Mouse (Mus musculus): Measurements from ENCODE around the gene Zdhhc12. TPM values are rescaled to one million over a fixed set of nuclear protein-coding genes. Genes with fewer than 3 reads are reported as not detected.
A peak's percentile ranks its signal among the peaks of the same experiment; 100 is the strongest.

The Zdhhc12 gene
- polyA plus RNA-seq, 1 experiment = 19.5 TPM

DNA sequence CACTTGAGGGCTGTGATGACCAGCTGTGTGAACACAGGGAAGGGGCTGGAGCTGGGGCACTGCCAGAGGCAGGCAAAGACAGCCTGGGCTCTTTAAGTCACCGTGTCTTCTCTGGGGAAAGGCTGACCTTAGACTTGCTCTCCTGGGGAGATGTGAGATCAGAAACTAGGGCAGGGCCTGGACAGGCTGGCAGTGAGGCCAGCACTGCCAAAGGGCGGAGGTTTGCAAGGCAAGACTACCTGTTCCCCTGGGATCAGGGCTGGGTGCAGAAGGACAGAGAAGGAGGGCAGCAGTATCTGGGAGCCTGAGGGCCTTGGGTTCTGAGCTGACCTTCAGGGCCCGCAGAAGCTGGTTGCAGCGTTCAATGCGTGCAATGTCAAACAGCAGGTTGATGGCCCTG lies 14.2 kb upstream of the Zdhhc12 start:
- Histone ChIP-seq H3K4me3 (ENCODE audit: insufficient read depth, low read length) (no peak overlapping the region), H3K27ac (ENCODE audit: insufficient read depth, low read length) (no peak overlapping the region), H3K4me1 (ENCODE audit: control insufficient read depth, insufficient read depth, low read length) (no peaks in the 10 kb centered on the region)
- TF ChIP-seq POLR2A (IDR thresholded peaks at IDR 0.05; ENCODE audit: extremely low read depth, insufficient read depth, low read length) (no peak), CTCF (IDR thresholded peaks at IDR 0.05; ENCODE audit: extremely low read depth, insufficient read depth, low read length) (no peak)

DNA sequence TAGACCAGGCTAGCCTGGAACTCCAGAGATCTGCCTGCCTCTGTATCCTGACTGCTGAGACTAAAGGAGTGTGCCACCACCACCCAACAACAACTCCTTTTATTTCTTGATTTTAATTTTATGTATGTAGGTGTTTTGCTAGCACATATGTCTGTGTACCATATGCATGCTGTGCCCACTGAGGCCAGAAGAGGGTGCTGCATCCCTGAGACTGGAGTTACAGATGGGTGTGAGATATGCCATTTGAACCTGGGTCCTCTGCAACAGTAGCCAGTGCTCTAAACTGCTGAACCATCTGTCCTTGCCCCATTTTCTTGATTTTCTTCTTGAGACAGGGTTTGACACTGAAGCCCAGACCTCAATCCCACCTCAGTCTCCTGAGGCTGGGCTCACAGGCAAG lies 12.9 kb upstream of the Zdhhc12 start:
- no peak overlapping the region for H3K4me3 ChIP-seq (ENCODE audit: insufficient read depth, low read length)
- no peak overlapping the region for H3K27ac ChIP-seq (ENCODE audit: insufficient read depth, low read length)
- peak; percentile 73 for TF ChIP-seq CTCF (IDR thresholded peaks at IDR 0.05; ENCODE audit: extremely low read depth, insufficient read depth, low read length)
- no peak for TF ChIP-seq POLR2A (IDR thresholded peaks at IDR 0.05; ENCODE audit: extremely low read depth, insufficient read depth, low read length)
- H3K4me1 ChIP-seq (ENCODE audit: control insufficient read depth, insufficient read depth, low read length) = no peaks in the 10 kb centered on the region

DNA sequence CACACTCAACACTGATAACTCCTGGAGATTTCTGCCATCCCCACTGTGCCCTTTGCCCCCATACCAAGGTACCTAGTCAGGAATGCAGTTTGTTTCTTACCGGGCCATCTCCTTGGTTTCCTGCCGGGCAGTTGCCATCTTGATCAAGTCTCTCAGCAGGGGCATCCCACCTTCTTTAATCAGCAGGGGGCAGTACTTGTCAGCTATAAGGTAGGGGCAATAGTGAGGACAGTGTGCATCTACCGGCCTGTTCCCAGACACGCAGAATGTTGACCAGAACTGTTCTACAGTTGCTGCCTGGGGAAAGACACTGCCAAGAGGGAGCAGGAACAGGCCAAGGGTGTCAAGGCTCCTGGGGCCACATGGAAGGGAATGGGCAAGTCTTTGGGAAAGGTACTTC lies 6.8 kb upstream of the Zdhhc12 start:
- Histone ChIP-seq H3K4me3 (ENCODE audit: insufficient read depth, low read length) (no peak overlapping the region), H3K27ac (ENCODE audit: insufficient read depth, low read length) (no peak overlapping the region), H3K4me1 (ENCODE audit: control insufficient read depth, insufficient read depth, low read length) (no peaks in the 10 kb centered on the region)
- TF ChIP-seq POLR2A (IDR thresholded peaks at IDR 0.05; ENCODE audit: extremely low read depth, insufficient read depth, low read length) (no peak), CTCF (IDR thresholded peaks at IDR 0.05; ENCODE audit: extremely low read depth, insufficient read depth, low read length) (no peak)

DNA sequence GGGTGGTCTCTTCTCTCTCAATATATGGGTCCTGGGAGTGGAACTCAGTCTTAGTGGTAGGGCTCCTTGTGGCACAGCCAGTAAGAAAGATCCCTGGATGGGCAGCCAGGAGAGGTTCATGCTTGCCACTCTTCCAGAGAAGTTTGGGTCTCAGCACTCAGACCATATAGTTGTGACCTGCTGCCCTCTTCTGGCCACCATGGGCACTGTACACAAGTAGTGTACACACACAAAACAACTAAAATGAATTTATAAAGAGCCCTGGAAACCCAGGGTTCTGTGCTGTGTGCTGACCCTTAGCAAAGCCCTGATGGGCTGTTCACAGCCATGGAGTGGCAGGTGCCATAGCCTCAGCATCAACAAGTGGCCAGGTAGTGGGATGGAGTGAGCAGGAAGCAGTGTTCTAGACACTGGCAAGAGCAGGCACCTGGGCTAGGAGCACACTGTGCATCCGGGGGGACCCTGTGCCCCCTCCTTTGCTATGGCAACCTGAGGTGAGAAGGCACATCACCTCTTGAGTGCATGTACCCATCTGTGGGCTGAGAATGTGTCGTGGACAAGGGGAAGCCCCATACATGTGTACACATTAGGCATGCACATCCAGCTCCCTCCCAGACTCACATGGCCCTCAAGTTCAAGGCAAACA lies 2.6 kb upstream of the Zdhhc12 start:
- TF ChIP-seq CTCF (IDR thresholded peaks at IDR 0.05; ENCODE audit: extremely low read depth, insufficient read depth, low read length) (peak; percentile 62), POLR2A (IDR thresholded peaks at IDR 0.05; ENCODE audit: extremely low read depth, insufficient read depth, low read length) (no peak)

DNA sequence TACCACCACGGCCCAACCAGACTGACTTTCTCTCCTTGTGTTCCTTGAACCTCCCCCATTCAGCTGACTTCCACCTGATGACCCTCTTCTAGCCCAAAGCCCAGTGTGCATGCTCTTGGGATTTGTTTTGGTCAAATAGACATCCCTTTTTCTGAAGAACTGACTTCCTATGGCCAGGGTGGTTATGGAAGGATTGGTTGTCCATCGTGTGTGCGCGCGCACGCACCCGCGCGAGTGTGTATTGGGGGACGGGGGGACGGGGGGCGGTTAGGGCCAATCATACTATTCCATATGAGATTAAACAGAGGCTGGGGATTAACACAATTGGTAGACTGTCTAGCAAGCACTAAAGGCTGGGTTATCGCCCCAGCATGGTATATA lies 750 bp upstream of the Zdhhc12 start:
- no peaks in the 10 kb centered on the region for H3K4me1 ChIP-seq (ENCODE audit: control insufficient read depth, insufficient read depth, low read length)
- no peak overlapping the region for H3K27ac ChIP-seq (ENCODE audit: insufficient read depth, low read length)
- peak overlapping the region; percentile 54 for H3K4me3 ChIP-seq (ENCODE audit: insufficient read depth, low read length)
- no peak for TF ChIP-seq POLR2A (IDR thresholded peaks at IDR 0.05; ENCODE audit: extremely low read depth, insufficient read depth, low read length)

More for the DNA sequence above, 2.6 kb upstream of the Zdhhc12 start:
- no peaks in the 10 kb centered on the region for H3K4me1 ChIP-seq (ENCODE audit: control insufficient read depth, insufficient read depth, low read length)
- no peak overlapping the region for H3K27ac ChIP-seq (ENCODE audit: insufficient read depth, low read length)
- no peak overlapping the region for H3K4me3 ChIP-seq (ENCODE audit: insufficient read depth, low read length)

DNA sequence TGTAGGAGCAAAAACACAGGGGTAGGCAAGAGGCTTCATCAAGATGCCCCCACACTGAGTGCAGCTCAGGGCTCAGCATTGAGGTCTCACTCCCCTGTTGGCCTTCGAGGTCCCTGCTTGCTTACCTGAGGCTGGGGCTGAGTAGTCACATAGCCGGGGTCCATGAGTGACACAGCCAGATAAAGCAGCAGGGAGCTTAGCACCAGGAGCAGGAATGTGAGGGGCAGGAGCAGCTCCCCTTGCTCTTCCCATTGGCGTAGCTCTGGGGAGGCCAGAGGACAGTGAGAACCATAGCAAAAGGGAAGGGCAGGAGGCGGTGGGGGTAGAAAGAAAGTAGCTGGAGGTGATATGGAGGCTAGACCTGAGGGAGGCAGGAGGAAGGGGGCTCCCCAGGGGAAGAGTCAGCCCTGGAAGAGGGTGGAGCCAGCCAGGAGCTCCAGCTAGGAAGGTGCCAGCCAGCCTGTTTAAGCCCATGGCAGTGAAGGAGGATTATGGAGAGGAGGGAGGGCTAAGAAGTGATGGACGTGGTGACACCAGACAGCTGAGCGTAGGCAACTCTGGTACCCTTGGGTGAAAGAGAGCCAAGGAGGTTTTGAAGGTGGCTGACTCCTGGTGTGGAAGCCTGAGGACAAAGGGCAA lies 1.0 kb downstream of the Zdhhc12 start:
- Histone ChIP-seq H3K27ac (ENCODE audit: insufficient read depth, low read length) (no peak overlapping the region), H3K4me3 (ENCODE audit: insufficient read depth, low read length) (no peak overlapping the region), H3K4me1 (ENCODE audit: control insufficient read depth, insufficient read depth, low read length) (no peaks in the 10 kb centered on the region)
- no peak for TF ChIP-seq CTCF (IDR thresholded peaks at IDR 0.05; ENCODE audit: extremely low read depth, insufficient read depth, low read length)
- TF ChIP-seq POLR2A (IDR thresholded peaks at IDR 0.05; ENCODE audit: extremely low read depth, insufficient read depth, low read length) = no peak

- TF ChIP-seq POLR2A (IDR thresholded peaks at IDR 0.05; ENCODE audit: extremely low read depth, insufficient read depth, low read length) (no peak), CTCF (IDR thresholded peaks at IDR 0.05; ENCODE audit: extremely low read depth, insufficient read depth, low read length) (no peak)
- Histone ChIP-seq H3K4me1 (ENCODE audit: control insufficient read depth, insufficient read depth, low read length) (no peaks in the 10 kb centered on the region), H3K4me3 (ENCODE audit: insufficient read depth, low read length) (no peak overlapping the region), H3K27ac (ENCODE audit: insufficient read depth, low read length) (no peak overlapping the region)
Measured at GRCm38 (mm10) chr2:30091521-30091920, 1.9 kb downstream of the Zdhhc12 start.

DNA sequence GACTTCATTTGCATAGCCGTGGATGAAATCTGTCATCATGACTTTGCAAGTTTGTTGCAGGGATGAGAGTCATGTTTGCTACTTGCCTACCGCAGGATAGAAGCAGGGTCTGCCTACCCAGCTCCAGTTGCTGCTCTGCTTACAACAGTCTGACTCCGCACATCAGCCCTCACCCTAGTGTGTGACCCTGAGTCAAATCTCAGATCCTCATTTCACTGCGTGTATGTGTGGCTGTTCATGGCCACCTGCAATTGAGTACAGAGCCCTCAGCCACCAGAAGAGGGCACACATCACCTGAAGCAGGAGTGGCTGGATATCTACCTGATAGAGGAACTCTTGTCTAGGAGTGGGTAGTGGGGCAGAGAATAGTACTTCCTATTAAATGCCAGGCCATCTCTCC lies 6.1 kb downstream of the Zdhhc12 start:
- Histone ChIP-seq H3K27ac (ENCODE audit: insufficient read depth, low read length) (no peak overlapping the region), H3K4me1 (ENCODE audit: control insufficient read depth, insufficient read depth, low read length) (no peaks in the 10 kb centered on the region)
- TF ChIP-seq CTCF (IDR thresholded peaks at IDR 0.05; ENCODE audit: extremely low read depth, insufficient read depth, low read length) = no peak
- TF ChIP-seq POLR2A (IDR thresholded peaks at IDR 0.05; ENCODE audit: extremely low read depth, insufficient read depth, low read length) = no peak

DNA sequence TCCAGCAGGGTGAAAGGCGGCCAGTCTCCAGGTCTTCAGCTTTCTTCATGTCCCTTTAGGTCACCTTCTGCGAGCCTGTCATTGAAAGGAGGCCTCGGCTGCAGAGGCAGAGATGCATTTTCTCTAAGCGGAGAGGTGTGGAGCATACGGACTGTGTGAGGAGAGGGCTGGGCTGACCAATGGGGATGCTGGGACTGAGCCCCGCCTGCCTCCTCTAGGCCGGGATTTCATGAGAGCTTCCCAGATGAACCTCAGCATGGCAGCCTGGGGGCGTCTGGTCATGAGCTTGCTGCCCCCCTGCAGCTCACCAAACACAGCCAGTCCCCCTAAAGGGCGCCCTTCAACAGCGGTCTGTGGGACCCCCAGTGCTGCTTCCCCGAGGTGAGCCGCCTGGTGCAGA lies 8.8 kb downstream of the Zdhhc12 start:
- TF ChIP-seq CTCF (IDR thresholded peaks at IDR 0.05; ENCODE audit: extremely low read depth, insufficient read depth, low read length) = no peak
- no peak for TF ChIP-seq POLR2A (IDR thresholded peaks at IDR 0.05; ENCODE audit: extremely low read depth, insufficient read depth, low read length)
- H3K4me3 ChIP-seq (ENCODE audit: insufficient read depth, low read length) = no peak overlapping the region
- no peaks in the 10 kb centered on the region for H3K4me1 ChIP-seq (ENCODE audit: control insufficient read depth, insufficient read depth, low read length)
- H3K27ac ChIP-seq (ENCODE audit: insufficient read depth, low read length) = no peak overlapping the region

More for the DNA sequence above, 6.1 kb downstream of the Zdhhc12 start:
- H3K4me3 ChIP-seq (ENCODE audit: insufficient read depth, low read length) = no peak overlapping the region

- Histone ChIP-seq H3K27ac (ENCODE audit: insufficient read depth, low read length) (no peak overlapping the region), H3K4me3 (ENCODE audit: insufficient read depth, low read length) (no peak overlapping the region), H3K4me1 (ENCODE audit: control insufficient read depth, insufficient read depth, low read length) (no peaks in the 10 kb centered on the region)
- TF ChIP-seq CTCF (IDR thresholded peaks at IDR 0.05; ENCODE audit: extremely low read depth, insufficient read depth, low read length) (no peak), POLR2A (IDR thresholded peaks at IDR 0.05; ENCODE audit: extremely low read depth, insufficient read depth, low read length) (no peak)
Measured at GRCm38 (mm10) chr2:30084113-30084512, 9.3 kb downstream of the Zdhhc12 start.
